Comparison of ENCODE assay signal across 11 mouse cellular contexts in genomic region chr10:120461769-120462168, GRCm38 (mm10). TPM values are rescaled to one million over a fixed set of nuclear protein-coding genes. Genes with fewer than 3 reads are reported as not detected.
A peak's percentile ranks its signal among the peaks of the same experiment; 100 is the strongest.
DNase-seq lines count a peak whose midpoint lies in the region; ATAC-seq lines count a peak whose summit lies in the region.
"Had no signal": no experiment of that assay in that cellular context is flagged by ENCODE, and none has a peak within 500 bp of the region (broad histone marks: within the 10 kb centered on the region; RNA-seq: fewer than 3 reads in every experiment).

No protein-coding gene starts in this region.

- intact Hi-C loops in gastrocnemius, postnatal 14 days (cut with DNase I; ENCODE audit: low total_unique reads), result no loop called here

- peaks cover 79% of the 10 kb centered on the region for H3K36me3 ChIP-seq in hindbrain, embryonic 10.5 days
- H3K36me3 ChIP-seq in hindbrain, embryonic 16.5 days (ENCODE audit: control insufficient read depth, insufficient read depth, low read length), result no peaks in the 10 kb centered on the region
- H3K36me3 ChIP-seq in embryonic facial prominence, embryonic 15.5 days, result no peaks in the 10 kb centered on the region
- H3K36me3 ChIP-seq in liver, embryonic 11.5 days (ENCODE audit: control insufficient read depth, insufficient read depth, low read length), result peaks cover 7% of the 10 kb centered on the region

- no peak for ATAC-seq in hindbrain, embryonic 16.5 days
- ATAC-seq in embryonic facial prominence, embryonic 15.5 days (ENCODE audit: insufficient number of reproducible peaks, low FRiP score, low TSS enrichment, low read depth), result no peak
- ATAC-seq in liver, embryonic 11.5 days (replicated peaks; ENCODE audit: low FRiP score), result no peak
- no peak for ATAC-seq in erythroblast, adult 5-6 weeks (replicated peaks; ENCODE audit: low FRiP score, poor library complexity, severe bottlenecking)

- WGBS in hindbrain, embryonic 10.5 days, result 28% methylated on average over 5 of the region's 5 CpGs
- 35% methylated on average over 5 of the region's 5 CpGs for WGBS in hindbrain, embryonic 16.5 days
- 12% methylated on average over 5 of the region's 5 CpGs for WGBS in embryonic facial prominence, embryonic 15.5 days
- WGBS in liver, embryonic 11.5 days, result 22% methylated on average over 5 of the region's 5 CpGs

- no peaks in the 10 kb centered on the region for H3K27me3 ChIP-seq in hindbrain, embryonic 10.5 days (ENCODE audit: insufficient read depth, poor library complexity, severe bottlenecking)
- H3K27me3 ChIP-seq in hindbrain, embryonic 16.5 days (replicated peaks; ENCODE audit: control insufficient read depth, insufficient read depth, low read length), result no peaks in the 10 kb centered on the region
- H3K27me3 ChIP-seq in embryonic facial prominence, embryonic 15.5 days, result no peaks in the 10 kb centered on the region
- no peaks in the 10 kb centered on the region for H3K27me3 ChIP-seq in liver, embryonic 11.5 days (replicated peaks; ENCODE audit: control insufficient read depth, insufficient read depth, low read length)

- H3K9ac ChIP-seq in hindbrain, embryonic 16.5 days (ENCODE audit: low read depth, low read length), result no peak overlapping the region
- no peak overlapping the region for H3K9ac ChIP-seq in embryonic facial prominence, embryonic 15.5 days
- no peak overlapping the region for H3K9ac ChIP-seq in liver, embryonic 11.5 days (ENCODE audit: low read depth, low read length)

- peaks cover 25% of the 10 kb centered on the region for H3K4me1 ChIP-seq in hindbrain, embryonic 10.5 days (replicated peaks)
- no peaks in the 10 kb centered on the region; the same call in 1 of the 2 replicates for H3K4me1 ChIP-seq in hindbrain, embryonic 16.5 days (ENCODE audit: control insufficient read depth, insufficient read depth, low read depth, low read length)
- H3K4me1 ChIP-seq in embryonic facial prominence, embryonic 15.5 days, result peaks cover 14% of the 10 kb centered on the region
- H3K4me1 ChIP-seq in liver, embryonic 11.5 days (replicated peaks; ENCODE audit: control insufficient read depth, insufficient read depth, low read length), result peaks cover 22% of the 10 kb centered on the region; the same call in 1 of the 2 replicates

- no peaks in the 10 kb centered on the region for H3K9me3 ChIP-seq in hindbrain, embryonic 10.5 days
- H3K9me3 ChIP-seq in hindbrain, embryonic 16.5 days (ENCODE audit: control insufficient read depth, low read length), result no peaks in the 10 kb centered on the region
- H3K9me3 ChIP-seq in embryonic facial prominence, embryonic 15.5 days (replicated peaks), result no peaks in the 10 kb centered on the region
- no peaks in the 10 kb centered on the region for H3K9me3 ChIP-seq in liver, embryonic 11.5 days (ENCODE audit: control insufficient read depth, low read length)

- peak; percentile 15 for DNase-seq in hindbrain, embryonic 10.5 days (ENCODE audit: low spot score)
- DNase-seq in R1 (ENCODE audit: low read depth, low spot score), result peak; percentile 51
- peak; percentile 29 for DNase-seq in liver, embryonic 11.5 days (ENCODE audit: low spot score)
- DNase-seq in gastrocnemius, postnatal 14 days, result no peak
- DNase-seq in spleen, postnatal 36 days (ENCODE audit: low spot score in 2 of 2), result no peak
- DNase-seq: adrenal gland, postnatal 25 days; gastrocnemius, adult 2 months; thymus, postnatal 25 days had no signal

- peak overlapping the region; percentile 9; the same call in 1 of the 2 replicates for H3K4me3 ChIP-seq in hindbrain, embryonic 10.5 days
- no peak overlapping the region for H3K4me3 ChIP-seq in hindbrain, embryonic 16.5 days (ENCODE audit: low read length)
- no peak overlapping the region for H3K4me3 ChIP-seq in embryonic facial prominence, embryonic 15.5 days (replicated peaks)
- H3K4me3 ChIP-seq in liver, embryonic 11.5 days (ENCODE audit: low read depth, low read length), result no peak overlapping the region
- H3K4me3 ChIP-seq: gastrocnemius, adult 2 months had no signal

- H3K27ac ChIP-seq in hindbrain, embryonic 10.5 days, result peak overlapping the region; percentile 65
- H3K27ac ChIP-seq in hindbrain, embryonic 16.5 days (ENCODE audit: low read depth, low read length), result no peak overlapping the region
- peak overlapping the region; percentile 63 for H3K27ac ChIP-seq in embryonic facial prominence, embryonic 15.5 days (replicated peaks)
- H3K27ac ChIP-seq in liver, embryonic 11.5 days (ENCODE audit: low read depth, low read length), result 0 out of 2 replicates have a peak overlapping the region, but pooled peaks have one; percentile 11
- H3K27ac ChIP-seq: gastrocnemius, adult 2 months had no signal

- H3K4me2 ChIP-seq in hindbrain, embryonic 16.5 days (ENCODE audit: low read length), result no peak overlapping the region; the same call in 1 of the 2 replicates
- peak overlapping the region; percentile 27 for H3K4me2 ChIP-seq in embryonic facial prominence, embryonic 15.5 days (replicated peaks)
- peak overlapping the region; percentile 26 for H3K4me2 ChIP-seq in liver, embryonic 11.5 days

RNA-seq across cellular contexts. Expression of gene Hmga2, which starts 14.5 kb away (rescaled TPM):
- polyA plus RNA-seq in hindbrain, embryonic 10.5 days (2016; fragmentation: Nextera tagmentation; extraction: Ambion mirVana), result 30.6 and 49.7 TPM in 2 replicates
- polyA plus RNA-seq in hindbrain, embryonic 16.5 days (2015; fragmentation: Nextera tagmentation; extraction: Ambion mirVana), result 1.6 and 2.1 TPM in 2 replicates
- 11.1 and 11.5 TPM in 2 replicates for polyA plus RNA-seq in embryonic facial prominence, embryonic 15.5 days (2015; fragmentation: Nextera tagmentation; extraction: Ambion mirVana)
- 41.4 and 48.2 TPM in 2 replicates for polyA plus RNA-seq in liver, embryonic 11.5 days (2014; fragmentation: Nextera tagmentation; extraction: Ambion mirVana)
- under 1 TPM in 1 of 2 experiments, not detected in 1; 0.06 TPM for total RNA-seq in gastrocnemius, postnatal 14 days (2021)
- total RNA-seq in erythroblast, adult 5-6 weeks (2015; ENCODE audit: low replicate concordance), result not detected in 2 replicates
- 0.14 TPM in 1 of 2 replicates, not detected in the other for total RNA-seq in erythroblast, adult 5-6 weeks (2017; ENCODE audit: low replicate concordance)

Comparison
In these comparisons a context has a peak if more than half of its experiments do, and no peak if none do; other contexts are left out.
1. DNase-seq: peak in hindbrain, embryonic 10.5 days (single experiment), R1 (single experiment) and liver, embryonic 11.5 days (single experiment); none in gastrocnemius, postnatal 14 days (single experiment) and spleen, postnatal 36 days (0 of 2).